Mouse (Mus musculus): ENCODE results near the gene Rtp3. TPM values are rescaled to one million over a fixed set of nuclear protein-coding genes. Genes with fewer than 3 reads are reported as not detected.

Rtp3 gene
- total RNA-seq (2021) = 1 to 10 TPM in 1 of 2 experiments, under 1 TPM in 1; 0.70 to 1.3 TPM
- long read RNA-seq, experiment 1, partial matches to known transcripts = 0 of 2 reads
- long read RNA-seq, experiment 1, other reads (novel, unspliced or antisense) = 2 of 2 reads
- long read RNA-seq, experiment 2 = 0 reads

- DNase-seq = peak; percentile 42
Observed at GRCm38 (mm10) chr9:110990204-110990603, at the start of gene Rtp3. Gene Rtp3, minus strand, starts transcription at chr9:110990583.

- DNase-seq = no peak
Observed at GRCm38 (mm10) chr9:111039966-111040365, 49.6 kb upstream of the Rtp3 start.

GRCm38 (mm10) chr9:111033717-111034116, 43.3 kb upstream of the Rtp3 start:
- DNase-seq = no peak

GRCm38 (mm10) chr9:111026791-111027190, 36.4 kb upstream of the Rtp3 start:
- DNase-seq = no peak

GRCm38 (mm10) chr9:111019022-111019421, 28.6 kb upstream of the Rtp3 start, which contains the start of gene Ltf:
Gene Ltf, plus strand, starts transcription at chr9:111019271.
- DNase-seq = no peak

- DNase-seq = no peak
Observed at GRCm38 (mm10) chr9:111015658-111016057, 25.3 kb upstream of the Rtp3 start.

- DNase-seq = no peak
Observed at GRCm38 (mm10) chr9:111012041-111012440, 21.7 kb upstream of the Rtp3 start.

DNA sequence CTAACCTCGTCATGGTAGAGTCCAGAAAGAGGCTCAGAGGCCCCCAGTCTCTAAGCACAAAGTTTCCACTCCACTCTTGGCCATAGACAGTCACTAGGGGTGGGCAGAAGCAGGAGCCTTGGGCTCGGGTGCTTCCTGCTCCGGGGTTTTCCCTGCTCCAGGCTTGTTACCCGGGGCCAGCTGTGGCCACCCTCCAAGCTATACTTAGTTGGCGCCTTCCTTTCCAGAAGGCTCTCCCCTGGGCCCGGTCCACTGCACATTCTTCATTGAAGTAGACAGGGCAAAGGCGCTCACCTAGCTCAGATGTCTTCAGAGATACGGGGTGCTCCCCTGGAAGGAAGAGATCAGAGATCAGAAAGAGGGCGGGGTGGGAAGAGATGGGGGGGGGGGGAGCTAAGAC, 21.2 kb upstream of the Rtp3 start:
- no peak for DNase-seq

GRCm38 (mm10) chr9:111009763-111010162, 19.4 kb upstream of the Rtp3 start:
- no peak for DNase-seq

- DNase-seq = no peak
Observed at GRCm38 (mm10) chr9:111006544-111006943, 16.2 kb upstream of the Rtp3 start.

GRCm38 (mm10) chr9:111003279-111003678, 12.9 kb upstream of the Rtp3 start:
- DNase-seq = no peak

GRCm38 (mm10) chr9:111001621-111002020, 11.2 kb upstream of the Rtp3 start:
- no peak for DNase-seq

DNA sequence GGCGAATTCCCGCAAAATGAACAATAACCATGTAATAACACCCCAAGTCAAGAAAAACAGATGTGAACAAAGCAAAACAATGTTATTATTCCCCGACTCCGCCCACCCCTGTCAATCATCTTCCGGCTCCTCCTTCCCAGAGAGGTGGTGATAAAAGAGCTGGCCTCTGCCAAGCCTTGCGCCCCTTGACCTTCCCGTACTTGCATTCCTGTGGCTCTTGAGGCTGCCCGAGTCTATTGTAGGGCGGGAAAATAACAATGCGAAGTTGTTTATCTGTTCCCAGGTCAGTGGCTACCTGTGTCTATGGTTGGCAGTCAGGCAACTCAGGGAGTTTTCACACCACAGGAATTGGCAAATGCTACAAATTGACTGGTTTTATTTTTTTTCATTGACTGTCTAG, 9.5 kb upstream of the Rtp3 start:
- peak; percentile 25 for DNase-seq

GRCm38 (mm10) chr9:110999056-110999455, 8.7 kb upstream of the Rtp3 start:
- DNase-seq = no peak

DNA sequence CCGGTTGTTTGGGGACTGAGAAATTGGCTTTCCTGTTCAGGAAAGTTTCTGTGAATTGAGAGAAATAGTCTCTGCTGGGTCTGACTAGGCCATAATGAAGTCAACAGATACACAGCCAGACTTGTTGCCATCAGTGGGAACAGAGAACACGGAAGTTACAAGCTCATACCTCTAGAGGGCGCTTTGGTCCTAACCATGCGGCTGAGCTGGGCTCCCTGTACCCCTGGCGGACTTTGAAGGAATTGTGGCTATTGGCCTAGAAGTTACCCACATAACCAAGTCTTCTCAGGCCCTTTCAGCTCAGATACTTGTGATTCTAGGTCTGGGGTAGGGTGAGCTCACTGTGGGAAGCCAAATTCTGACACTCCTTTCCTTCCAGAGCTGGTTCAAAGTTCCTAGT, 6.9 kb upstream of the Rtp3 start:
- DNase-seq = peak; percentile 63

DNA sequence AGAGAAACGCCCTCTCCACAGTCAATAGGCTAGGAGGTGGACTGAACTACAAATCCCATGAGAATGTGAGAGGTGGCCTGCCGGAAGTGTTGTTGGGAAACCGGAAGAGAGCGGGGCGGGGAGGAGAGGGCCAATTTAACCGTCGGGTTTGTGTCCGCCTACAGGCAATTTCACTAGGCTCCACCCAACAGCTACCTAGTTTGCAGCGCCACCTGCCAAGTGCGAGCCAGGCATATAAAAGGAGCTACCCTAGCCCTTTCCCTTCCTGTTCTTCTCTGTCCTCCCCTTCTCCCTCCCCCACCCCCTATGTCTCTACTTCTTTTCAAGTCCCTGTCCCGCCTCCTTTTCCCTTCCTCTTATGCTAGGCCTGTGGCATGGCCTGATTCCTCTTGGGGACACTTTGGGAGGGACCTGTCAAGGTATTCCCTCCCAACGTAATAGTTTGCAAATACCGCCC, 4.4 kb upstream of the Rtp3 start:
- DNase-seq = peak; percentile 76

DNA sequence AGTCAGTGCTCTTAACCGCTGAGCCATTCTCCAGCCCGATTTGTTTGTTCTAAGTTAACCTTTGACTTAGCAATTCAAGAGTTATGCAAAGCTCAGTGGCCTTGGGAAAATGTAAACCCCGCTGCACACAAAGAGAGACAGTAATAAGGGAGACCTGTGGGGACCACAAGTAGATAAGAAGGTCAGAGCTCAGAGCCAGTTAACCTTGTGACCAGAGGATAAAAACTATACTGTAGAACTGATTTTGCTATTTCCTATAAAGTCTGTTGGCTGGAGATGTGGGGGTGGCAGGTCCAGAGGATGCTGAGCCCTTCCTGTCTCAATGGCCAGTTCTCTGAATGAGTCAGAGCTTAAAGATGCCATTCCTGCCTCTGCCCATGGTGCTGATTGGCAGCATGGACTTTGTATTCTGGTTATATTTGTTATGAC, 2.9 kb upstream of the Rtp3 start:
- DNase-seq = no peak

DNA sequence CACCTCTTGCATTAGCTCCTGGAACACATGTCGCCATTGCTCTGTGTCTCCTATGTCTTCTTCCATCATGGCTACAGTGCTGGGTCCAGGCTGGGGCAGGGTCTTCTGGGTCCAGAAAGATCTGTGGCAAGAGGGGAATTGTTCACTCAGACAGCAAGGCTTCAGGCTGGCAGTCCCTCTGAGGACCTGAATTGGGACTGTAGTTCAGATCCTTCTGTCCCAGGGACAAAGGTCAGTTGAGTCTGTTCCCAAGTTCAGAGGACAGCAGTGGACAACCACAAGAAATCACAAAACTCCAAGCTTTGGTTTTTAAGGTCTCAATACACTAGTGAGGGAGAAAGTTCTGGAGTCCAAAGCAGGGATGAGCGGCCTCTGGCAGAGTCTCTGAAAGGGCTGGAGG, 840 bp downstream of the Rtp3 start:
- DNase-seq = no peak

GRCm38 (mm10) chr9:110989141-110989540, 1.2 kb downstream of the Rtp3 start:
- no peak for DNase-seq

DNA sequence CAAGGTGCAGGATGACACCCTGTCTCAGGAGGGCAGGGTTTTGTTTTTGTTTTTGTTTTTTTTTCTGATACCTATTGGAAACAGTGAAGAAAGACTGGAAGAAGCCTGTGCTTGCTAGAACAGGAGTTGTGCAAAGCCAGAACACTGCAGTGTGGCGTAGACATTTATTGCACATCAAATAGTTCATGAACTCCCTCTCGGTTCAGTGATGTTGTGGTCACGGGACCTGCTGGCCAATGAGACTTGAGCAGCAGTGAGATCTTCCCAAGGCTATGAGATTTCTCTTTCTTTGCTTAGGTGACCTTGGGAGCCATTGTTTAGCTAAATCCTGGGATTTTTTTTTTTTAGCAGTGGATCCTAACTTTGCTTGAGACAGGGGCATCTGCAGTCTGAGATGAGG, 2.3 kb downstream of the Rtp3 start:
- DNase-seq = no peak

GRCm38 (mm10) chr9:110987331-110987730, 3.1 kb downstream of the Rtp3 start:
- DNase-seq = no peak

GRCm38 (mm10) chr9:110985951-110986350, 4.4 kb downstream of the Rtp3 start:
- no peak for DNase-seq

GRCm38 (mm10) chr9:110985541-110985940, 4.8 kb downstream of the Rtp3 start:
- no peak for DNase-seq

- no peak for DNase-seq
Observed at GRCm38 (mm10) chr9:110984096-110984495, 6.3 kb downstream of the Rtp3 start.

DNA sequence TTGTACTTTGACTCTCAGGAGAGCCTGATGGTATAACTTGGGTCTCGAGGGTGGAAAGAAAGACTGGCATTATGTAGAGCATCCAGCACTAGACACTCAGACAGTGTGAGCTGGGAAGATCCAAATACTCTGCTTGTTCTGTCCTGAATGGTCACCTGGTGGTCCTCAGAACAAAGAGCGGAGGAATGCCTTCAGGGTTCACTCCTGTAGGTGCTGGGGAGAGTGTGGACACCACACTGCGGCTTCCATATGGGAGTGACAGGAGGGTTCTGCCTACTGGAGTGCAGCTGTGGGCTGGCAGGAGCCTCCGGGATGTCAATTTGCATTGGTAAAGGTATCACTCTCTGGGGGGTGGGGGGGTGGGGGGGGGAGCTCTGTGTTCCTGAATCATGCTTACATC, 8.0 kb downstream of the Rtp3 start:
- no peak for DNase-seq

All from gastrocnemius, postnatal 25 days (tissue).